In genomic region chr7:141213133-141213532, GRCm38 (mm10) we compare ENCODE assay signal across 24 mouse cellular contexts. TPM values are rescaled to one million over a fixed set of nuclear protein-coding genes. Genes with fewer than 3 reads are reported as not detected.
DNase-seq lines count a peak whose midpoint lies in the region; ATAC-seq and TF ChIP-seq lines count a peak whose summit lies in the region.
"Had no signal": no experiment of that assay in that cellular context is flagged by ENCODE, and none has a peak within 500 bp of the region (broad histone marks: within the 10 kb centered on the region; RNA-seq: fewer than 3 reads in every experiment).

No protein-coding gene starts in this region.

- peaks cover 17% of the 10 kb centered on the region for H3K4me1 ChIP-seq in forebrain, embryonic 11.5 days (replicated peaks; ENCODE audit: control insufficient read depth, insufficient read depth, low read length)
- peaks cover 14% of the 10 kb centered on the region for H3K4me1 ChIP-seq in forebrain, embryonic 16.5 days (replicated peaks; ENCODE audit: control insufficient read depth, insufficient read depth, low read length)
- H3K4me1 ChIP-seq in midbrain, embryonic 10.5 days = peaks cover 63% of the 10 kb centered on the region
- peaks cover 28% of the 10 kb centered on the region for H3K4me1 ChIP-seq in midbrain, embryonic 13.5 days (replicated peaks)
- peaks cover 53% of the 10 kb centered on the region for H3K4me1 ChIP-seq in intestine, embryonic 16.5 days (ENCODE audit: control insufficient read depth, insufficient read depth, low read length)
- H3K4me1 ChIP-seq in stomach, embryonic 15.5 days = peaks cover 35% of the 10 kb centered on the region
- no peaks in the 10 kb centered on the region; the same call in 1 of the 2 replicates for H3K4me1 ChIP-seq in kidney, adult 2 months (ENCODE audit: control insufficient read depth, insufficient read depth, low read length)

- ATAC-seq in forebrain, embryonic 11.5 days (replicated peaks; ENCODE audit: low FRiP score) = no peak
- ATAC-seq in forebrain, embryonic 16.5 days = no peak
- no peak for ATAC-seq in midbrain, embryonic 13.5 days
- ATAC-seq in intestine, embryonic 16.5 days = no peak
- no peak for ATAC-seq in stomach, embryonic 15.5 days (ENCODE audit: insufficient read depth, low FRiP score, low read depth)
- ATAC-seq: CD4-positive, CD25-positive, alpha-beta regulatory T cell, adult 4 months; hindbrain, embryonic 16.5 days had no signal

- peak; percentile 43 for DNase-seq in forebrain, embryonic 11.5 days (ENCODE audit: low spot score)
- DNase-seq in midbrain, embryonic 10.5 days (ENCODE audit: low spot score) = no peak
- DNase-seq in kidney, adult 2 months = no peak
- no peak for DNase-seq in cerebellum, adult 18-20 months
- DNase-seq: adrenal gland, postnatal 36 days; cerebellum, adult 11-12 months; cerebellum, postnatal 14 days; gastrocnemius, adult 2 months; heart, postnatal 4 days; kidney, adult 11 months; kidney, postnatal 10 days; left cerebral cortex, postnatal 4 days; lung, postnatal 10 days; right cerebral cortex, postnatal 14 days had no signal

- TF ChIP-seq CTCF in kidney, adult 2 months (conservative IDR thresholded peaks at IDR 0.05; ENCODE audit: insufficient read depth, insufficient read length, low read depth, low read length) = no peak

- H3K9me3 ChIP-seq in forebrain, embryonic 11.5 days (ENCODE audit: control insufficient read depth, low read length) = no peaks in the 10 kb centered on the region
- no peaks in the 10 kb centered on the region for H3K9me3 ChIP-seq in forebrain, embryonic 16.5 days (ENCODE audit: control insufficient read depth, low read length)
- no peaks in the 10 kb centered on the region for H3K9me3 ChIP-seq in midbrain, embryonic 10.5 days (replicated peaks)
- H3K9me3 ChIP-seq in midbrain, embryonic 13.5 days = no peaks in the 10 kb centered on the region
- H3K9me3 ChIP-seq in intestine, embryonic 16.5 days (ENCODE audit: control insufficient read depth, low read length) = no peaks in the 10 kb centered on the region
- no peaks in the 10 kb centered on the region for H3K9me3 ChIP-seq in stomach, embryonic 15.5 days
- H3K9me3 ChIP-seq: heart, embryonic 15.5 days; midbrain, embryonic 12.5 days; neural tube, embryonic 12.5 days had no signal

- no peak overlapping the region for H3K4me3 ChIP-seq in forebrain, embryonic 11.5 days (ENCODE audit: low read depth, low read length)
- no peak overlapping the region for H3K4me3 ChIP-seq in forebrain, embryonic 16.5 days (replicated peaks; ENCODE audit: low read length)
- H3K4me3 ChIP-seq in midbrain, embryonic 10.5 days = no peak overlapping the region
- H3K4me3 ChIP-seq in midbrain, embryonic 13.5 days (replicated peaks) = no peak overlapping the region
- H3K4me3 ChIP-seq in intestine, embryonic 16.5 days (ENCODE audit: low read length) = no peak overlapping the region
- H3K4me3 ChIP-seq in stomach, embryonic 15.5 days (replicated peaks) = no peak overlapping the region
- H3K4me3 ChIP-seq in kidney, adult 2 months (ENCODE audit: insufficient read depth, low read depth, low read length) = no peak overlapping the region
- H3K4me3 ChIP-seq: gastrocnemius, adult 2 months; heart, embryonic 15.5 days; left cerebral cortex, adult 2 months; midbrain, embryonic 12.5 days; neural tube, embryonic 12.5 days had no signal

- H3K27me3 ChIP-seq in forebrain, embryonic 11.5 days (ENCODE audit: control insufficient read depth, insufficient read depth, low read length) = no peaks in the 10 kb centered on the region
- no peaks in the 10 kb centered on the region for H3K27me3 ChIP-seq in forebrain, embryonic 16.5 days (replicated peaks; ENCODE audit: control insufficient read depth, insufficient read depth, low read length)
- H3K27me3 ChIP-seq in midbrain, embryonic 10.5 days (ENCODE audit: low read depth, poor library complexity, severe bottlenecking) = no peaks in the 10 kb centered on the region
- H3K27me3 ChIP-seq in midbrain, embryonic 13.5 days = no peaks in the 10 kb centered on the region
- H3K27me3 ChIP-seq in intestine, embryonic 16.5 days (replicated peaks; ENCODE audit: control insufficient read depth, insufficient read depth, low read length) = no peaks in the 10 kb centered on the region
- H3K27me3 ChIP-seq in stomach, embryonic 15.5 days (replicated peaks) = no peaks in the 10 kb centered on the region
- H3K27me3 ChIP-seq in kidney, adult 2 months (replicated peaks; ENCODE audit: control insufficient read depth, insufficient read depth, low read length) = no peaks in the 10 kb centered on the region
- H3K27me3 ChIP-seq: heart, embryonic 15.5 days; midbrain, embryonic 12.5 days; neural tube, embryonic 12.5 days had no signal

- H3K4me2 ChIP-seq in forebrain, embryonic 11.5 days (ENCODE audit: low read depth, low read length, severe bottlenecking) = no peak overlapping the region
- H3K4me2 ChIP-seq in forebrain, embryonic 16.5 days (ENCODE audit: low read length) = no peak overlapping the region
- H3K4me2 ChIP-seq in midbrain, embryonic 13.5 days (replicated peaks) = no peak overlapping the region
- H3K4me2 ChIP-seq in intestine, embryonic 16.5 days (ENCODE audit: low read depth, low read length) = peak overlapping the region; percentile 32; the same call in 1 of the 2 replicates
- H3K4me2 ChIP-seq in stomach, embryonic 15.5 days = no peak overlapping the region
- H3K4me2 ChIP-seq: heart, embryonic 15.5 days; midbrain, embryonic 12.5 days; neural tube, embryonic 12.5 days had no signal

- no peak for TF ChIP-seq POLR2A in kidney, adult 2 months (IDR thresholded peaks at IDR 0.05; ENCODE audit: low read depth, low read length)

- H3K36me3 ChIP-seq in forebrain, embryonic 11.5 days (ENCODE audit: control insufficient read depth, insufficient read depth, low read length) = no peaks in the 10 kb centered on the region
- H3K36me3 ChIP-seq in forebrain, embryonic 16.5 days (ENCODE audit: control insufficient read depth, insufficient read depth) = no peaks in the 10 kb centered on the region
- H3K36me3 ChIP-seq in midbrain, embryonic 10.5 days = peaks cover 13% of the 10 kb centered on the region
- peaks cover 8% of the 10 kb centered on the region for H3K36me3 ChIP-seq in midbrain, embryonic 13.5 days
- H3K36me3 ChIP-seq in intestine, embryonic 16.5 days (ENCODE audit: control insufficient read depth, insufficient read depth, low read length) = no peaks in the 10 kb centered on the region
- no peaks in the 10 kb centered on the region for H3K36me3 ChIP-seq in stomach, embryonic 15.5 days
- H3K36me3 ChIP-seq in kidney, adult 2 months (ENCODE audit: control insufficient read depth, insufficient read depth, low read length) = no peaks in the 10 kb centered on the region
- H3K36me3 ChIP-seq: heart, embryonic 15.5 days had no signal

- no peak overlapping the region for H3K27ac ChIP-seq in forebrain, embryonic 11.5 days (ENCODE audit: low read depth, low read length)
- H3K27ac ChIP-seq in forebrain, embryonic 16.5 days (ENCODE audit: low read length) = no peak overlapping the region
- peak overlapping the region; percentile 97; the same call in 1 of the 2 replicates for H3K27ac ChIP-seq in midbrain, embryonic 10.5 days (replicated peaks)
- H3K27ac ChIP-seq in midbrain, embryonic 13.5 days = no peak overlapping the region
- peak overlapping the region; percentile 97; the same call in 1 of the 2 replicates for H3K27ac ChIP-seq in intestine, embryonic 16.5 days (ENCODE audit: low read length)
- H3K27ac ChIP-seq in stomach, embryonic 15.5 days = peak overlapping the region; percentile 65
- H3K27ac ChIP-seq in kidney, adult 2 months (ENCODE audit: insufficient read depth, low read depth, low read length) = no peak overlapping the region
- H3K27ac ChIP-seq: gastrocnemius, adult 2 months; heart, embryonic 15.5 days; left cerebral cortex, adult 2 months; midbrain, embryonic 12.5 days; neural tube, embryonic 12.5 days had no signal

- WGBS in forebrain, embryonic 11.5 days = 80% methylated on average over 3 of the region's 3 CpGs
- WGBS in forebrain, embryonic 16.5 days = 78% methylated on average over 3 of the region's 3 CpGs
- WGBS in midbrain, embryonic 10.5 days = 86% methylated on average over 3 of the region's 3 CpGs
- 88% methylated on average over 3 of the region's 3 CpGs for WGBS in midbrain, embryonic 13.5 days
- 69% methylated on average over 3 of the region's 3 CpGs for WGBS in intestine, embryonic 16.5 days
- 72% methylated on average over 3 of the region's 3 CpGs for WGBS in stomach, embryonic 15.5 days
- WGBS in kidney, adult 2 months = 90% methylated on average over 3 of the region's 3 CpGs

- no peak overlapping the region for H3K9ac ChIP-seq in forebrain, embryonic 11.5 days (ENCODE audit: low read length)
- H3K9ac ChIP-seq in forebrain, embryonic 16.5 days (replicated peaks; ENCODE audit: low read depth, low read length) = no peak overlapping the region
- H3K9ac ChIP-seq in midbrain, embryonic 13.5 days (replicated peaks) = no peak overlapping the region
- peak overlapping the region; percentile 9; the same call in 1 of the 2 replicates for H3K9ac ChIP-seq in intestine, embryonic 16.5 days (ENCODE audit: low read depth, low read length)
- H3K9ac ChIP-seq in stomach, embryonic 15.5 days = no peak overlapping the region
- H3K9ac ChIP-seq: heart, embryonic 15.5 days; midbrain, embryonic 12.5 days; neural tube, embryonic 12.5 days had no signal

RNA-seq across cellular contexts. Expression of gene Lmntd2, which starts 0.7 kb away (rescaled TPM):
- 3.3 TPM in 2 replicates for polyA plus RNA-seq in forebrain, embryonic 11.5 days (2014; fragmentation: Nextera tagmentation; extraction: Ambion mirVana)
- 0.76 and 1.2 TPM in 2 replicates for polyA plus RNA-seq in forebrain, embryonic 16.5 days (2015; fragmentation: Nextera tagmentation; extraction: Ambion mirVana)
- polyA plus RNA-seq in midbrain, embryonic 10.5 days (2016; fragmentation: Nextera tagmentation; extraction: Ambion mirVana) = 3.8 and 5.1 TPM in 2 replicates
- polyA plus RNA-seq in midbrain, embryonic 13.5 days (2015; fragmentation: Nextera tagmentation; extraction: Ambion mirVana) = 1.8 and 2.1 TPM in 2 replicates
- 4.0 TPM in 2 replicates for polyA plus RNA-seq in intestine, embryonic 16.5 days (2015; fragmentation: Nextera tagmentation; extraction: Ambion mirVana)
- polyA plus RNA-seq in stomach, embryonic 15.5 days (2015; fragmentation: Nextera tagmentation; extraction: Ambion mirVana) = 2.8 and 2.9 TPM in 2 replicates
- polyA plus RNA-seq in kidney, adult 2 months (2012; rRNA removed) = 5.7 and 6.0 TPM in 2 replicates

RNA-seq across cellular contexts. Expression of gene Rassf7, which starts 2.5 kb away (rescaled TPM):
- polyA plus RNA-seq in forebrain, embryonic 11.5 days (2014; fragmentation: Nextera tagmentation; extraction: Ambion mirVana) = 47.4 and 49.3 TPM in 2 replicates
- 22.9 and 23.6 TPM in 2 replicates for polyA plus RNA-seq in forebrain, embryonic 16.5 days (2015; fragmentation: Nextera tagmentation; extraction: Ambion mirVana)
- 55.6 and 57.2 TPM in 2 replicates for polyA plus RNA-seq in midbrain, embryonic 10.5 days (2016; fragmentation: Nextera tagmentation; extraction: Ambion mirVana)
- polyA plus RNA-seq in midbrain, embryonic 13.5 days (2015; fragmentation: Nextera tagmentation; extraction: Ambion mirVana) = 30.9 and 34.2 TPM in 2 replicates
- 75.6 and 77.5 TPM in 2 replicates for polyA plus RNA-seq in intestine, embryonic 16.5 days (2015; fragmentation: Nextera tagmentation; extraction: Ambion mirVana)
- polyA plus RNA-seq in stomach, embryonic 15.5 days (2015; fragmentation: Nextera tagmentation; extraction: Ambion mirVana) = 67.7 and 73.3 TPM in 2 replicates
- polyA plus RNA-seq in kidney, adult 2 months (2012; rRNA removed) = 59.1 and 72.2 TPM in 2 replicates

RNA-seq across cellular contexts. Expression of gene Phrf1, which starts 15.5 kb away (rescaled TPM):
- polyA plus RNA-seq in forebrain, embryonic 11.5 days (2014; fragmentation: Nextera tagmentation; extraction: Ambion mirVana) = 99.6 and 102 TPM in 2 replicates
- polyA plus RNA-seq in forebrain, embryonic 16.5 days (2015; fragmentation: Nextera tagmentation; extraction: Ambion mirVana) = 90.2 and 96.1 TPM in 2 replicates
- polyA plus RNA-seq in midbrain, embryonic 10.5 days (2016; fragmentation: Nextera tagmentation; extraction: Ambion mirVana) = 114 and 125 TPM in 2 replicates
- polyA plus RNA-seq in midbrain, embryonic 13.5 days (2015; fragmentation: Nextera tagmentation; extraction: Ambion mirVana) = 86.9 and 95.0 TPM in 2 replicates
- 55.2 and 56.7 TPM in 2 replicates for polyA plus RNA-seq in intestine, embryonic 16.5 days (2015; fragmentation: Nextera tagmentation; extraction: Ambion mirVana)
- 58.8 and 63.4 TPM in 2 replicates for polyA plus RNA-seq in stomach, embryonic 15.5 days (2015; fragmentation: Nextera tagmentation; extraction: Ambion mirVana)
- polyA plus RNA-seq in kidney, adult 2 months (2012; rRNA removed) = 15.8 and 19.1 TPM in 2 replicates

RNA-seq across cellular contexts. Expression of gene Lrrc56, which starts 19.2 kb away (rescaled TPM):
- polyA plus RNA-seq in forebrain, embryonic 11.5 days (2014; fragmentation: Nextera tagmentation; extraction: Ambion mirVana) = 14.0 and 16.1 TPM in 2 replicates
- polyA plus RNA-seq in forebrain, embryonic 16.5 days (2015; fragmentation: Nextera tagmentation; extraction: Ambion mirVana) = 10.0 and 13.9 TPM in 2 replicates
- 14.4 and 14.6 TPM in 2 replicates for polyA plus RNA-seq in midbrain, embryonic 10.5 days (2016; fragmentation: Nextera tagmentation; extraction: Ambion mirVana)
- 13.9 and 15.6 TPM in 2 replicates for polyA plus RNA-seq in midbrain, embryonic 13.5 days (2015; fragmentation: Nextera tagmentation; extraction: Ambion mirVana)
- polyA plus RNA-seq in intestine, embryonic 16.5 days (2015; fragmentation: Nextera tagmentation; extraction: Ambion mirVana) = 5.3 and 6.5 TPM in 2 replicates
- 5.4 and 7.2 TPM in 2 replicates for polyA plus RNA-seq in stomach, embryonic 15.5 days (2015; fragmentation: Nextera tagmentation; extraction: Ambion mirVana)
- 9.6 and 13.5 TPM in 2 replicates for polyA plus RNA-seq in kidney, adult 2 months (2012; rRNA removed)

RNA-seq across cellular contexts. Expression of gene Hras, which starts 19.3 kb away (rescaled TPM):
- 87.5 and 116 TPM in 2 replicates for polyA plus RNA-seq in forebrain, embryonic 11.5 days (2014; fragmentation: Nextera tagmentation; extraction: Ambion mirVana)
- polyA plus RNA-seq in forebrain, embryonic 16.5 days (2015; fragmentation: Nextera tagmentation; extraction: Ambion mirVana) = 105 and 113 TPM in 2 replicates
- polyA plus RNA-seq in midbrain, embryonic 10.5 days (2016; fragmentation: Nextera tagmentation; extraction: Ambion mirVana) = 84.2 and 87.5 TPM in 2 replicates
- 86.4 and 114 TPM in 2 replicates for polyA plus RNA-seq in midbrain, embryonic 13.5 days (2015; fragmentation: Nextera tagmentation; extraction: Ambion mirVana)
- 21.9 and 47.0 TPM in 2 replicates for polyA plus RNA-seq in intestine, embryonic 16.5 days (2015; fragmentation: Nextera tagmentation; extraction: Ambion mirVana)
- polyA plus RNA-seq in stomach, embryonic 15.5 days (2015; fragmentation: Nextera tagmentation; extraction: Ambion mirVana) = 113 and 123 TPM in 2 replicates
- polyA plus RNA-seq in kidney, adult 2 months (2012; rRNA removed) = 93.5 and 96.0 TPM in 2 replicates

Comparison
In these comparisons a context has a peak if more than half of its experiments do, and no peak if none do; other contexts are left out.
1. H3K27ac ChIP-seq: peak in midbrain, embryonic 10.5 days (single experiment), intestine, embryonic 16.5 days (single experiment) and stomach, embryonic 15.5 days (single experiment); none in forebrain, embryonic 11.5 days (single experiment), forebrain, embryonic 16.5 days (single experiment), midbrain, embryonic 13.5 days (single experiment) and kidney, adult 2 months (single experiment).